ENCODE assay signal across 8 mouse cellular contexts in genomic region chr3:36552406-36553047, GRCm38 (mm10). TPM values are rescaled to one million over a fixed set of nuclear protein-coding genes. Genes with fewer than 3 reads are reported as not detected.
DNase-seq lines count a peak whose midpoint lies in the region; ATAC-seq and TF ChIP-seq lines count a peak whose summit lies in the region.

TSS of gene Exosc9 (plus strand) at chr3:36552606.

- H3K4me1 ChIP-seq in heart, embryonic 11.5 days (ENCODE audit: control insufficient read depth, insufficient read depth, low read length) = peaks cover 9% of the 10 kb centered on the region; the same call in 1 of the 2 replicates
- H3K4me1 ChIP-seq in kidney, postnatal 0 days (replicated peaks; ENCODE audit: insufficient read depth, low read length) = peaks cover 6% of the 10 kb centered on the region; the same call in 1 of the 2 replicates
- H3K4me1 ChIP-seq in liver, embryonic 11.5 days (replicated peaks; ENCODE audit: control insufficient read depth, insufficient read depth, low read length) = peaks cover 5% of the 10 kb centered on the region; the same call in 1 of the 2 replicates
- 0 out of 2 replicates have a peak, but pooled peaks cover 5% of the 10 kb centered on the region for H3K4me1 ChIP-seq in stomach, embryonic 14.5 days (ENCODE audit: control insufficient read depth, insufficient read depth, low read length)

- under 1% methylated on average over 39 of the region's 39 CpGs for WGBS in heart, embryonic 11.5 days (ENCODE audit: insufficient replicate concordance)
- 1% methylated on average over 39 of the region's 39 CpGs for WGBS in kidney, postnatal 0 days
- under 1% methylated on average over 39 of the region's 39 CpGs for WGBS in liver, embryonic 11.5 days
- under 1% methylated on average over 39 of the region's 39 CpGs for whole genome bisulfite sequencing in stomach, embryonic 14.5 days

- peak within 1 kb of the TSS; percentile 91 for H3K4me2 ChIP-seq in heart, embryonic 11.5 days
- H3K4me2 ChIP-seq in kidney, postnatal 0 days (ENCODE audit: low read length) = peak within 1 kb of the TSS; percentile 71
- H3K4me2 ChIP-seq in liver, embryonic 11.5 days = peak within 1 kb of the TSS; percentile 85
- peak within 1 kb of the TSS; percentile 88 for H3K4me2 ChIP-seq in stomach, embryonic 14.5 days (replicated peaks; ENCODE audit: low read depth, low read length)

- H3K4me3 ChIP-seq in heart, embryonic 11.5 days (ENCODE audit: low read depth, low read length) = peak within 1 kb of the TSS; percentile 94
- H3K4me3 ChIP-seq in kidney, postnatal 0 days (replicated peaks; ENCODE audit: low read depth, low read length) = peak within 1 kb of the TSS; percentile 84
- peak within 1 kb of the TSS; percentile 82 for H3K4me3 ChIP-seq in liver, embryonic 11.5 days (ENCODE audit: low read depth, low read length)
- peak within 1 kb of the TSS; percentile 92 for H3K4me3 ChIP-seq in stomach, embryonic 14.5 days (ENCODE audit: low read depth, low read length)

- H3K36me3 ChIP-seq in heart, embryonic 11.5 days (ENCODE audit: control insufficient read depth, insufficient read depth, low read length) = peaks cover 12% of the 10 kb centered on the region
- 0 out of 2 replicates have a peak, but pooled peaks cover 8% of the 10 kb centered on the region for H3K36me3 ChIP-seq in kidney, postnatal 0 days (ENCODE audit: insufficient read depth, low read length)
- peaks cover 18% of the 10 kb centered on the region for H3K36me3 ChIP-seq in liver, embryonic 11.5 days (ENCODE audit: control insufficient read depth, insufficient read depth, low read length)
- H3K36me3 ChIP-seq in stomach, embryonic 14.5 days (ENCODE audit: control insufficient read depth, insufficient read depth, low read length) = peaks cover 22% of the 10 kb centered on the region; the same call in 1 of the 2 replicates

- peak within 1 kb of the TSS; percentile 85 for H3K9ac ChIP-seq in heart, embryonic 11.5 days (ENCODE audit: low read depth, low read length)
- H3K9ac ChIP-seq in kidney, postnatal 0 days (ENCODE audit: low read depth, low read length) = peak within 1 kb of the TSS; percentile 79
- peak within 1 kb of the TSS; percentile 70 for H3K9ac ChIP-seq in liver, embryonic 11.5 days (ENCODE audit: low read depth, low read length)
- H3K9ac ChIP-seq in stomach, embryonic 14.5 days (replicated peaks; ENCODE audit: low read depth, low read length) = peak within 1 kb of the TSS; percentile 65

- DNase-seq in B cell, adult 2 months = peak; percentile 97
- peak; percentile 96 for DNase-seq in brain, adult 2 months (ENCODE audit: low read depth, low spot score)
- DNase-seq in kidney, postnatal 0 days (ENCODE audit: low spot score) = peak; percentile 86
- peak; percentile 96 for DNase-seq in liver, embryonic 11.5 days (ENCODE audit: low spot score)
- peak; percentile 91 for DNase-seq in naive thymus-derived CD4-positive, alpha-beta T cell, adult 2 months (ENCODE audit: low read depth)

- H3K27ac ChIP-seq in heart, embryonic 11.5 days (ENCODE audit: low read depth, low read length) = no peak within 1 kb of the TSS
- H3K27ac ChIP-seq in kidney, postnatal 0 days = peak within 1 kb of the TSS; percentile 57
- no peak within 1 kb of the TSS for H3K27ac ChIP-seq in liver, embryonic 11.5 days (ENCODE audit: low read depth, low read length)
- H3K27ac ChIP-seq in stomach, embryonic 14.5 days (ENCODE audit: low read length) = peak within 1 kb of the TSS; percentile 39; the same call in 1 of the 2 replicates

- no peak for TF ChIP-seq CTCF in kidney, postnatal 0 days (IDR thresholded peaks at IDR 0.05; ENCODE audit: low read depth)

- peak; percentile 100 for ATAC-seq in erythroblast, adult 5-6 weeks (replicated peaks; ENCODE audit: low FRiP score, poor library complexity, severe bottlenecking)
- ATAC-seq in heart, embryonic 11.5 days (replicated peaks; ENCODE audit: insufficient number of reproducible peaks, low FRiP score, low TSS enrichment) = peak; percentile 89
- ATAC-seq in kidney, postnatal 0 days (replicated peaks; ENCODE audit: low FRiP score, low read depth) = peak; percentile 93
- ATAC-seq in liver, embryonic 11.5 days (replicated peaks; ENCODE audit: low FRiP score) = peak; percentile 94
- ATAC-seq in stomach, embryonic 14.5 days (ENCODE audit: insufficient number of reproducible peaks, insufficient read depth, low FRiP score, low read depth) = peak; percentile 94

- H3K27me3 ChIP-seq in heart, embryonic 11.5 days (ENCODE audit: control insufficient read depth, insufficient read depth, low read length) = no peaks in the 10 kb centered on the region
- H3K27me3 ChIP-seq in kidney, postnatal 0 days (ENCODE audit: insufficient read depth, low read length) = no peaks in the 10 kb centered on the region
- no peaks in the 10 kb centered on the region for H3K27me3 ChIP-seq in liver, embryonic 11.5 days (replicated peaks; ENCODE audit: control insufficient read depth, insufficient read depth, low read length)
- no peaks in the 10 kb centered on the region for H3K27me3 ChIP-seq in stomach, embryonic 14.5 days (ENCODE audit: control insufficient read depth, insufficient read depth, low read length)

- no peaks in the 10 kb centered on the region for H3K9me3 ChIP-seq in heart, embryonic 11.5 days (replicated peaks; ENCODE audit: control insufficient read depth, low read length)
- H3K9me3 ChIP-seq in kidney, postnatal 0 days (replicated peaks; ENCODE audit: low read length) = no peaks in the 10 kb centered on the region
- H3K9me3 ChIP-seq in liver, embryonic 11.5 days (ENCODE audit: control insufficient read depth, low read length) = no peaks in the 10 kb centered on the region
- H3K9me3 ChIP-seq in stomach, embryonic 14.5 days (ENCODE audit: control insufficient read depth, low read depth, low read length) = no peaks in the 10 kb centered on the region

RNA-seq across cellular contexts. Expression of gene Exosc9, which starts in this region (rescaled TPM):
- total RNA-seq in erythroblast, adult 5-6 weeks (2015; ENCODE audit: low replicate concordance) = 8.3 and 29.0 TPM in 2 replicates
- 22.2 and 41.8 TPM in 2 replicates for total RNA-seq in erythroblast, adult 5-6 weeks (2017; ENCODE audit: low replicate concordance)
- 56.4 and 58.5 TPM in 2 replicates for polyA plus RNA-seq in heart, embryonic 11.5 days (2014; fragmentation: Nextera tagmentation; extraction: Ambion mirVana)
- 47.5 and 48.6 TPM in 2 replicates for polyA plus RNA-seq in kidney, postnatal 0 days (2015; fragmentation: Nextera tagmentation; extraction: Ambion mirVana)
- polyA plus RNA-seq in liver, embryonic 11.5 days (2014; fragmentation: Nextera tagmentation; extraction: Ambion mirVana) = 76.0 and 82.7 TPM in 2 replicates
- 55.8 and 60.5 TPM in 2 replicates for polyA plus RNA-seq in stomach, embryonic 14.5 days (2014; fragmentation: Nextera tagmentation; extraction: Ambion mirVana)

Comparison
In these comparisons a context has a peak if more than half of its experiments do, and no peak if none do; other contexts are left out.
1. H3K27ac ChIP-seq: peak in kidney, postnatal 0 days (single experiment) and stomach, embryonic 14.5 days (single experiment); none in heart, embryonic 11.5 days (single experiment) and liver, embryonic 11.5 days (single experiment).
2. Peak in every context shown above with its lines, with median percentiles within 50 percentile points of each other: DNase-seq, ATAC-seq, H3K4me2 ChIP-seq, H3K4me3 ChIP-seq and H3K9ac ChIP-seq.